Mouse (Mus musculus) olfactory bulb, adult 2 months (tissue): ENCODE data around the gene Gmppb. TPM values are rescaled to one million over a fixed set of nuclear protein-coding genes. Genes with fewer than 3 reads are reported as not detected.

ENCODE experiments used
- H3K27ac ChIP-seq: fragments of 200-500 bp; 2 replicates; pipeline ENCODE4 v1.5.1; 2012; ENCODE audit warnings: low read depth, low read length; ENCODE audit not compliant: insufficient read depth
- H3K4me1 ChIP-seq: fragments of 200-500 bp; 2 replicates; pipeline ENCODE4 v1.6.1; 2012; ENCODE audit warnings: low read length; ENCODE audit not compliant: control insufficient read depth, insufficient read depth
- H3K4me3 ChIP-seq: fragments of 200-500 bp; 2 replicates; pipeline ENCODE4 v1.5.1; 2012; ENCODE audit warnings: mild to moderate bottlenecking, low read depth, low read length, moderate library complexity; ENCODE audit not compliant: insufficient read depth
- CTCF ChIP-seq: fragments of 200-500 bp; IDR thresholded peaks from 2 replicates; pipeline ENCODE4 v1.5.1; 2012; ENCODE audit warnings: low read depth, mild to moderate bottlenecking, low read length, moderate library complexity; ENCODE audit not compliant: insufficient read depth
- POLR2A ChIP-seq: fragments of 200-500 bp; IDR thresholded peaks from 2 replicates; pipeline ENCODE4 v1.6.1; 2012; ENCODE audit warnings: mild to moderate bottlenecking, low read depth, low read length, moderate library complexity; ENCODE audit not compliant: insufficient read depth
- WGBS: fragments of 180-500 bp; shearing (Covaris S2); methylation state at CpG from one replicate; pipeline ENCODE4 v1.1.7; 2018; 5-methylcytosine and 5-hydroxymethylcytosine counted together
- polyA plus RNA-seq: library from polyadenylated mRNA; stranded (reverse); fragments of >200 nt; gene quantifications from 2 replicates; pipeline ENCODE4 v1.2.4, GENCODE M21; 2012; ENCODE audit warnings: low replicate concordance; ENCODE audit not compliant: missing spikeins, insufficient read depth, insufficient read length

Gene Gmppb
- polyA plus RNA-seq, 1 experiment = not detected

GRCm38 (mm10) chr9:108056361-108057261 is 7.6 kb downstream of the Gmppb start:
- 80% methylated on average over 28 of the region's 28 CpGs for WGBS
- Histone ChIP-seq H3K4me1 (peaks cover 8% of the 10 kb centered on the region), H3K27ac (no peak overlapping the region), H3K4me3 (no peak overlapping the region)
- no peak for TF ChIP-seq CTCF
- TF ChIP-seq POLR2A = no peak

GRCm38 (mm10) chr9:108057262-108057562 is 8.2 kb downstream of the Gmppb start:
- 82% methylated on average over 5 of the region's 5 CpGs for WGBS
- peaks cover 8% of the 10 kb centered on the region for H3K4me1 ChIP-seq
- TF ChIP-seq CTCF (no peak), POLR2A (no peak)

GRCm38 (mm10) chr9:108058291-108058690 is 9.2 kb downstream of the Gmppb start:
- TF ChIP-seq POLR2A (no peak), CTCF (no peak)

More at GRCm38 (mm10) chr9:108057262-108057562, 8.2 kb downstream of the Gmppb start:
- Histone ChIP-seq H3K27ac (no peak overlapping the region), H3K4me3 (no peak overlapping the region)

GRCm38 (mm10) chr9:108062142-108062541 is 13.1 kb downstream of the Gmppb start:
- no peak for TF ChIP-seq POLR2A
- no peak for TF ChIP-seq CTCF
- Histone ChIP-seq H3K27ac (no peak overlapping the region), H3K4me1 (no peaks in the 10 kb centered on the region), H3K4me3 (no peak overlapping the region)
- WGBS = 82% methylated on average over 3 of the region's 3 CpGs

More at GRCm38 (mm10) chr9:108058291-108058690, 9.2 kb downstream of the Gmppb start:
- peaks cover 2% of the 10 kb centered on the region for H3K4me1 ChIP-seq
- no peak overlapping the region for H3K4me3 ChIP-seq
- WGBS = 90% methylated on average over 9 of the region's 9 CpGs
- H3K27ac ChIP-seq = no peak overlapping the region

- TF ChIP-seq POLR2A (no peak), CTCF (no peak)
- Histone ChIP-seq H3K4me1 (peaks cover 3% of the 10 kb centered on the region), H3K27ac (no peak overlapping the region), H3K4me3 (no peak overlapping the region)
- 93% methylated on average over 12 of the region's 12 CpGs for WGBS
Observed at GRCm38 (mm10) chr9:108063361-108063760, 14.3 kb downstream of the Gmppb start.

- Histone ChIP-seq H3K27ac (no peak overlapping the region), H3K4me3 (no peak overlapping the region), H3K4me1 (peaks cover 3% of the 10 kb centered on the region)
- TF ChIP-seq POLR2A (no peak), CTCF (peak; percentile 60; the same call in 1 of the 2 replicates)
- WGBS = 43% methylated on average over 5 of the region's 5 CpGs
Observed at GRCm38 (mm10) chr9:108065491-108066011, 16.5 kb downstream of the Gmppb start.

GRCm38 (mm10) chr9:108067199-108067598 is 18.2 kb downstream of the Gmppb start:
- H3K4me3 ChIP-seq = no peak overlapping the region
- WGBS = 86% methylated on average over 7 of the region's 7 CpGs
- peaks cover 3% of the 10 kb centered on the region for H3K4me1 ChIP-seq
- TF ChIP-seq POLR2A (no peak), CTCF (no peak)
- no peak overlapping the region for H3K27ac ChIP-seq

GRCm38 (mm10) chr9:108067900-108068299 is 18.9 kb downstream of the Gmppb start:
- peak; percentile 39; the same call in 1 of the 2 replicates for TF ChIP-seq CTCF
- no peak for TF ChIP-seq POLR2A
- Histone ChIP-seq H3K4me1 (peaks cover 7% of the 10 kb centered on the region), H3K4me3 (no peak overlapping the region), H3K27ac (no peak overlapping the region)
- 19% methylated on average over 8 of the region's 8 CpGs for WGBS

GRCm38 (mm10) chr9:108069007-108069406 is 20.0 kb downstream of the Gmppb start:
- Histone ChIP-seq H3K4me3 (no peak overlapping the region), H3K27ac (no peak overlapping the region), H3K4me1 (peaks cover 12% of the 10 kb centered on the region)
- TF ChIP-seq CTCF (no peak), POLR2A (no peak)
- WGBS = 92% methylated on average over 9 of the region's 9 CpGs
